Mouse (Mus musculus): ENCODE measurements around the gene Inpp5d. TPM values are rescaled to one million over a fixed set of nuclear protein-coding genes. Genes with fewer than 3 reads are reported as not detected.

The Inpp5d gene
- total RNA-seq (2021) = 1 to 10 TPM; 3.8 to 5.3 TPM
- long read RNA-seq, experiment 1 = 0 reads
- long read RNA-seq, experiment 2 = 0 reads

- peak in 1 of 2 experiments; percentile 42 for DNase-seq
- intact Hi-C loops (cut with DNase I) = no loop called here
Observed at GRCm38 (mm10) chr1:87620211-87620668, at the start of gene Inpp5d. Gene Inpp5d, plus strand, starts transcription at chr1:87620312.

GRCm38 (mm10) chr1:87573261-87573660, 46.9 kb upstream of the Inpp5d start:
- no peak for DNase-seq
- intact Hi-C loops (cut with DNase I) = no loop called here

GRCm38 (mm10) chr1:87573800-87574215, 46.3 kb upstream of the Inpp5d start, which contains the start of gene Ngef:
Gene Ngef, minus strand, starts transcription at chr1:87573870.
- DNase-seq = no peak
- intact Hi-C loops (cut with DNase I) = no loop called here

GRCm38 (mm10) chr1:87574353-87574752, 45.8 kb upstream of the Inpp5d start:
- intact Hi-C loops (cut with DNase I) = no loop called here
- no peak for DNase-seq

GRCm38 (mm10) chr1:87574785-87575184, 45.3 kb upstream of the Inpp5d start:
- intact Hi-C loops (cut with DNase I) = no loop called here
- no peak for DNase-seq

- DNase-seq = no peak
- intact Hi-C loops (cut with DNase I) = no loop called here
Observed at GRCm38 (mm10) chr1:87578965-87579364, 41.1 kb upstream of the Inpp5d start.

- intact Hi-C loops (cut with DNase I) = no loop called here
- DNase-seq = no peak
Observed at GRCm38 (mm10) chr1:87580824-87581223, 39.3 kb upstream of the Inpp5d start.

- intact Hi-C loops (cut with DNase I) = no loop called here
- DNase-seq = no peak
Observed at GRCm38 (mm10) chr1:87589162-87589561, 30.9 kb upstream of the Inpp5d start.

- intact Hi-C loops (cut with DNase I) = no loop called here
- no peak for DNase-seq
Observed at GRCm38 (mm10) chr1:87589980-87590379, 30.1 kb upstream of the Inpp5d start.

GRCm38 (mm10) chr1:87594261-87594660, 25.9 kb upstream of the Inpp5d start:
- intact Hi-C loops (cut with DNase I) = no loop called here
- peak in 1 of 2 experiments; percentile 9 for DNase-seq

- intact Hi-C loops (cut with DNase I) = no loop called here
- DNase-seq = no peak
Observed at GRCm38 (mm10) chr1:87594671-87595070, 25.4 kb upstream of the Inpp5d start.

- DNase-seq = no peak
- intact Hi-C loops (cut with DNase I) = no loop called here
Observed at GRCm38 (mm10) chr1:87600533-87600932, 19.6 kb upstream of the Inpp5d start.

- intact Hi-C loops (cut with DNase I) = no loop called here
Observed at GRCm38 (mm10) chr1:87601801-87602200, 18.3 kb upstream of the Inpp5d start.

GRCm38 (mm10) chr1:87603389-87603788, 16.7 kb upstream of the Inpp5d start:
- no peak for DNase-seq
- intact Hi-C loops (cut with DNase I) = no loop called here

More at GRCm38 (mm10) chr1:87601801-87602200, 18.3 kb upstream of the Inpp5d start:
- DNase-seq = no peak

- intact Hi-C loops (cut with DNase I) = loop anchor here (5.0 kb wide), 2 partner anchors 68 to 148 kb away; no protein-coding TSS in a partner anchor
- no peak for DNase-seq
Observed at GRCm38 (mm10) chr1:87605296-87605695, 14.8 kb upstream of the Inpp5d start.

- no peak for DNase-seq
- intact Hi-C loops (cut with DNase I) = loop anchor here (5.0 kb wide), 2 partner anchors 70 to 150 kb away; no protein-coding TSS in a partner anchor
Observed at GRCm38 (mm10) chr1:87607385-87608091, 12.6 kb upstream of the Inpp5d start.

- peak; percentile 57 to 63 for DNase-seq
- intact Hi-C loops (cut with DNase I) = loop anchor here (5.0 kb wide), 2 partner anchors 71 to 151 kb away; no protein-coding TSS in a partner anchor
Observed at GRCm38 (mm10) chr1:87608416-87609046, 11.6 kb upstream of the Inpp5d start.

- intact Hi-C loops (cut with DNase I) = no loop called here
- peak in 1 of 2 experiments; percentile 40 for DNase-seq
Observed at GRCm38 (mm10) chr1:87614576-87615295, 5.4 kb upstream of the Inpp5d start.

- intact Hi-C loops (cut with DNase I) = no loop called here
Observed at GRCm38 (mm10) chr1:87620693-87621092, 581 bp downstream of the Inpp5d start.

GRCm38 (mm10) chr1:87621146-87621857, 1.2 kb downstream of the Inpp5d start:
- intact Hi-C loops (cut with DNase I) = no loop called here
- no peak for DNase-seq

More at GRCm38 (mm10) chr1:87620693-87621092, 581 bp downstream of the Inpp5d start:
- no peak for DNase-seq

Measured in gastrocnemius, postnatal 36 days (tissue).